Mouse (Mus musculus) cerebellum, adult 2 months (tissue): ENCODE results near the gene Nup153. TPM values are rescaled to one million over a fixed set of nuclear protein-coding genes. Genes with fewer than 3 reads are reported as not detected.

Experiments
- DNase-seq, 2 experiments: peaks; one replicate each; pipeline ENCODE4 v3.0.0; 2021
- H3K27ac ChIP-seq: fragments of 200-500 bp; 2 replicates; pipeline ENCODE4 v1.5.1; 2012; ENCODE audit warnings: low read length, control low read depth, inconsistent platforms; ENCODE audit not compliant: insufficient read depth
- H3K27me3 ChIP-seq: fragments of 200-500 bp; 2 replicates; pipeline ENCODE4 v1.6.1; 2012; ENCODE audit warnings: inconsistent platforms, mild to moderate bottlenecking, low read length, moderate library complexity; ENCODE audit not compliant: control insufficient read depth, insufficient read depth
- H3K4me1 ChIP-seq: fragments of 200-500 bp; 2 replicates; pipeline ENCODE4 v1.6.1; 2011; ENCODE audit warnings: low read length; ENCODE audit not compliant: control insufficient read depth, insufficient read depth
- H3K4me3 ChIP-seq: fragments of 200-500 bp; replicated peaks from 2 replicates; pipeline ENCODE3; 2011; ENCODE audit warnings: mild to moderate bottlenecking, low read depth, low read length, control low read depth; ENCODE audit not compliant: insufficient read depth
- CTCF ChIP-seq: fragments of 200-500 bp; IDR thresholded peaks from 2 replicates; pipeline ENCODE4 v1.5.1; 2011; ENCODE audit warnings: low read depth, mild to moderate bottlenecking, control low read depth, low read length, moderate library complexity, borderline replicate concordance; ENCODE audit not compliant: insufficient read depth
- POLR2A ChIP-seq: fragments of 200-500 bp; IDR thresholded peaks from 2 replicates; pipeline ENCODE4 v1.6.1; 2011; ENCODE audit warnings: low read length, control low read depth, borderline replicate concordance; ENCODE audit not compliant: insufficient read depth
- WGBS: fragments of 180-500 bp; shearing (Covaris S2); methylation state at CpG from one replicate; pipeline ENCODE4 v1.1.7; 2018; 5-methylcytosine and 5-hydroxymethylcytosine counted together
- polyA plus RNA-seq: library from polyadenylated mRNA; depleted of rRNA; stranded (reverse); fragments of >200 nt; gene quantifications from 2 replicates; pipeline ENCODE4 v1.2.3, GENCODE M21; 2012

The Nup153 gene
- polyA plus RNA-seq, 1 experiment, result 33.8 TPM

DNA sequence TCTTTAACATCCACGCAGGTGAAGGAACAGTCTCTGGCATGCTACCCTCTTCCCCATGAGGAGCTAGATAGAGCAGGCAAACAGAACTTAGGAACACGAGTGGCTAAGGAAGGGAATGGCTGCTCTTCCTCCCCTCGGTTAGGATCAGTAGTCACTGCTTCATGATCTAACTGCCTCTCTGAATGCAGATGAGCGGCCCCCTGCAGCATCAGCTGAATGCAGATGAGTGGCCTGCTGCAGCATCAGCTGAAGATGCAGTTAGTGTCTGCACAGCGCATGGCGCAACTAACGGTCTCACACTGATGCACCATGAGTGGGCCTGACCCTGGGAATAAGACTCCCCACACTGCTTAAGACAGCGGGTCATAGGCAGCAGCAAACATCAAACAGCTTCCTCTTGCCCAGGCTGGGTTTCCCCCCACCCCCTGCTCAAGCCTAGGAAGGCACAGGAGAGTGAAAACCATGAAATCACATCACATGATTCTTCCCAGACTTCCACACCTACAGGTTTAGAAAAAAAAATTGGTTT is 31.6 kb upstream of the Nup153 start:
- no peak for DNase-seq
- H3K27me3 ChIP-seq, result no peaks in the 10 kb centered on the region
- H3K4me1 ChIP-seq, result no peaks in the 10 kb centered on the region
- TF ChIP-seq CTCF (no peak), POLR2A (no peak)
- 37% methylated on average over 8 of the region's 8 CpGs for WGBS
- H3K4me3 ChIP-seq, result no peak overlapping the region
- no peak overlapping the region for H3K27ac ChIP-seq

DNA sequence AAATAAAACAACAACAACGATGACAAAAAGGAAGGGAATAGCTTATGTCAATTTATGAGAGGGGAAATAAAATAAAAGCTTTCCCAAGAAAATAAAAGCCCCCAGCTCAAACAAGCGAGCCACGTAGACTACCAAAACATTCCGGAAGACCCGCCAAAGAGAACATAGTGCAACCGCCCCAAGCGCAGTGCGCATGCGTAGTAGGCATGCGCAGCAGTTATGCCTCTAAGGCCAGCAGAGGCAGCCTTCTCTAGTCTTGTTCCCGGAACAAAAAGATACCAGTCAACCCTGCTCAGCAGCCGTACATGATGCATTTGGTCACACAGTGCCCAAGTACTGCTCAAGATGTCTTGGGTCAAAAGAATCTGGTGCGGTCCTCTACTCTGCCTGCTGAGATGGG is 30.9 kb upstream of the Nup153 start:
- Histone ChIP-seq H3K4me3 (no peak overlapping the region), H3K4me1 (no peaks in the 10 kb centered on the region), H3K27ac (no peak overlapping the region), H3K27me3 (no peaks in the 10 kb centered on the region)
- 89% methylated on average over 13 of the region's 13 CpGs for WGBS
- DNase-seq, result no peak
- no peak for TF ChIP-seq POLR2A

- no peak for DNase-seq
- H3K27me3 ChIP-seq, result no peaks in the 10 kb centered on the region
- no peak for TF ChIP-seq CTCF
- TF ChIP-seq POLR2A, result no peak
- no peak overlapping the region for H3K4me3 ChIP-seq
- H3K4me1 ChIP-seq, result no peaks in the 10 kb centered on the region
- no peak overlapping the region for H3K27ac ChIP-seq
- WGBS, result 90% methylated on average over 7 of the region's 7 CpGs
These were observed 30.2 kb upstream of the Nup153 start for GRCm38 (mm10) chr13:46757946-46758345.

DNA sequence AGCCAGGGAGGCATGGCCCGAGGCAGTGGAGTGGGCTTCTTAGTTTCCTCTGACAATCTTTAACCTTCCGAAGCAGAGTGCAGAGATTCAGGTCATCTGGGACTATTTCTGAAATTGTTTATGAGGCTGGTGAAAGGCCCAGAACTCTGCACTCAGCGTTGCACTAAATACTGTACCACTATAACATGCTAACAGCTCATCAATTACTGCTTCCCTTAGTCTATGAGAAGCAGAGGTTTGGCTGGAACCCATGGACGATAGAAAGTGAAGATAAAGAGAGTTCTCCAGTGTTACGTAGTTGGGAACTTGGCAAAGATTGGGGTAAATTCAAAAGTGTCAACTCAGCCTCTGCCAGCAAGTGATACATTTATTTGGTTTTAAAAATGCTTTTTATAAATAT is 25.6 kb upstream of the Nup153 start:
- no peak overlapping the region for H3K4me3 ChIP-seq
- no peak for DNase-seq
- WGBS, result 94% methylated on average over 5 of the region's 5 CpGs
- H3K27ac ChIP-seq, result no peak overlapping the region
- TF ChIP-seq CTCF, result no peak
- TF ChIP-seq POLR2A, result no peak
- no peaks in the 10 kb centered on the region for H3K4me1 ChIP-seq
- no peaks in the 10 kb centered on the region for H3K27me3 ChIP-seq

DNA sequence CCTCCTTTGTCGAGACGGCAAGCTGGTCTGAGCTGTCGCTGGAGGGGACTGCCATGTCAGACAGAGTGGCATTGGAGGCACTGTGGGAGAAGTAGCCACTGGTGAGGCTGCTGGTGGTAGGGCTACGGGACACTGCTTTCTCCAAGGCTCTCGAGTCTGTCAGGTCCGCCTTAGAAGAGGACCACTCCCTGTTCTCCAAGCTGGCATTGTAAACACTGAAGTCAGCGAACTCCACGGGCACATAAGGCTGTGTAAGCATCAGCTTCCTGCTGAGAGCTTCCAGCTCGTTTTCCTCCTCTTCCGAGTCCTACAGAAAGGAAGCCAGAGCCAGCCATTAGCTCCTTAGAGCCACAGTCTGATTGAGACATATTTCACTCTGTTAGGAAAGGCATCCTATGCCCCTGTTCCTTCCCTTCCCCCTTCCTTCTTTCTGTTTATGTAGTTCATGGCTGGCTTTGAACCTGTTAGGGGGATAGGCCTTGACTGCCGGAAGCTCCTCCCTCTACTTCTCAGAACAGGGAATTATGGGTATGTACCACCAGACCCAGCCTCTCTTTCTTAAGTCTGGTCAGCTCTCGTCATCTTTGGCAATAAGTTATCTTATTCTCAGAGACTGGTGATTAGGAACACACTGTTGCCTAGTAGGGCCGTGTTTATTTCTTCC is 25.0 kb upstream of the Nup153 start:
- WGBS, result 75% methylated on average over 13 of the region's 13 CpGs

GRCm38 (mm10) chr13:46748138-46748873 is 20.6 kb upstream of the Nup153 start:
- Histone ChIP-seq H3K27ac (no peak overlapping the region), H3K4me3 (no peak overlapping the region), H3K4me1 (no peaks in the 10 kb centered on the region), H3K27me3 (no peaks in the 10 kb centered on the region)
- TF ChIP-seq POLR2A, result no peak
- no peak for TF ChIP-seq CTCF
- WGBS, result 50% methylated on average over 5 of the region's 5 CpGs
- DNase-seq, result no peak

More for the DNA sequence above, 25.0 kb upstream of the Nup153 start:
- no peak for TF ChIP-seq CTCF
- no peak for TF ChIP-seq POLR2A
- Histone ChIP-seq H3K4me1 (no peaks in the 10 kb centered on the region), H3K4me3 (no peak overlapping the region), H3K27me3 (no peaks in the 10 kb centered on the region), H3K27ac (no peak overlapping the region)
- DNase-seq, result no peak

DNA sequence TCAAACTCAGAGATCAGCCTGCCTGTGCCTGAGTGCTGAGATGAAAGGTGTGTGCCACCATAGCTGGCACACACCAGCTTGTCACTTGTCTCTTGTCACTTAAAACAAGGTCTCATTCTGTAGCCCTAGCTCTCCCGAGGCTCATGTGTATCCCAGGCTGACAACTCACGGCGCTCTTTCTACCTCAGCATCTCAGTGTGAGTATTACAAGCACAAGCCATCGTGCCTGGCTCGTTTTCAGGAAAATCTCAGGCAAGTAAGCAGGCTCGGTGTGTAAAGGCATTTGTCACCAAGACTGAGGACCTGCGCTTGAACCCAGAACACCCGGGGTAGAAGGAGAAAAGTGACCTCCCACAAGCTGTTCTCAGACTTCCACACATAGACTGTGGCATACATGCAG is 16.1 kb upstream of the Nup153 start:
- Histone ChIP-seq H3K4me3 (no peak overlapping the region), H3K27me3 (no peaks in the 10 kb centered on the region), H3K4me1 (no peaks in the 10 kb centered on the region), H3K27ac (no peak overlapping the region)
- TF ChIP-seq CTCF (no peak), POLR2A (no peak)
- DNase-seq, result no peak
- 81% methylated on average over 8 of the region's 8 CpGs for WGBS

DNA sequence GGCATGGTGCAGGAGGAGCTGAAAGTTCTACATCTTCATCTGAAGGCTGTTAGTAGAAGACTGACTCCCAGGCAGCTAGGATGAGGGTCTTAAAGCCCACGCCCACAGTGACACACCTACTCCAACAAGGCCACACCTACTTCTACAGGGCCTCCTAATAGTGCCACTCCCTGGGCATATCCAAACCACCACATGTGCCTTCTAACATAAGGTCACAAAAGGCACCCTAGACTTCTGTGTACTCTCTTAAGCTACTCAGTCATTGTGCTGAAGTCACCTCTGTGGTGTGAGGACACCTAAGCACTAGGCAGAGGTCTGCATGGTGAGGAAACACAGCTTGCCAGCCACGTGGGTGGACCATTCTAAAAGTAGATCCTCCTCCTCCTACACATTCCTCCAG is 14.6 kb upstream of the Nup153 start:
- no peaks in the 10 kb centered on the region for H3K27me3 ChIP-seq
- H3K27ac ChIP-seq, result no peak overlapping the region
- no peak overlapping the region for H3K4me3 ChIP-seq
- WGBS, result 59% methylated on average over 2 of the region's 2 CpGs
- no peaks in the 10 kb centered on the region for H3K4me1 ChIP-seq
- TF ChIP-seq POLR2A (no peak), CTCF (no peak)
- no peak for DNase-seq
